Mouse (Mus musculus): ENCODE results near the gene Camkv. TPM values are rescaled to one million over a fixed set of nuclear protein-coding genes. Genes with fewer than 3 reads are reported as not detected.
A peak's percentile ranks its signal among the peaks of the same experiment; 100 is the strongest.

Camkv gene
- polyA plus RNA-seq, 1 experiment from 2014 or later = 0.54 TPM

- 58% methylated on average over 31 of the region's 31 CpGs for whole genome bisulfite sequencing (ENCODE audit: insufficient replicate concordance)
- Histone ChIP-seq H3K27me3 (replicated peaks) (peaks cover 18% of the 10 kb centered on the region), H3K27ac (0 out of 2 replicates have a peak overlapping the region, but pooled peaks have one; percentile 29), H3K4me3 (peak overlapping the region; percentile 43), H3K36me3 (no peaks in the 10 kb centered on the region), H3K9me3 (replicated peaks) (no peaks in the 10 kb centered on the region), H3K4me1 (peaks cover 40% of the 10 kb centered on the region), H3K4me2 (peak overlapping the region; percentile 74), H3K9ac (peak overlapping the region; percentile 49)
- ATAC-seq = no peak
Observed at GRCm38 (mm10) chr9:107906967-107907800, 28.3 kb upstream of the Camkv start.

- H3K27ac ChIP-seq = no peak overlapping the region
- peaks cover 40% of the 10 kb centered on the region for H3K4me1 ChIP-seq
- H3K9me3 ChIP-seq (replicated peaks) = no peaks in the 10 kb centered on the region
- ATAC-seq = no peak
- WGBS (ENCODE audit: insufficient replicate concordance) = 80% methylated on average over 14 of the region's 14 CpGs
- H3K9ac ChIP-seq = no peak overlapping the region
- H3K27me3 ChIP-seq (replicated peaks) = peaks cover 24% of the 10 kb centered on the region
- H3K4me2 ChIP-seq = no peak overlapping the region; the same call in 1 of the 2 replicates
- H3K4me3 ChIP-seq = no peak overlapping the region
- no peaks in the 10 kb centered on the region for H3K36me3 ChIP-seq
Observed at GRCm38 (mm10) chr9:107907801-107908120, 27.7 kb upstream of the Camkv start.

GRCm38 (mm10) chr9:107908410-107909158 is 26.9 kb upstream of the Camkv start:
- peak overlapping the region; percentile 30 for H3K4me2 ChIP-seq
- H3K4me1 ChIP-seq = peaks cover 40% of the 10 kb centered on the region
- H3K9me3 ChIP-seq (replicated peaks) = no peaks in the 10 kb centered on the region
- H3K27ac ChIP-seq = no peak overlapping the region
- H3K9ac ChIP-seq = no peak overlapping the region
- 33% methylated on average over 18 of the region's 18 CpGs for WGBS (ENCODE audit: insufficient replicate concordance)
- no peak for ATAC-seq
- no peaks in the 10 kb centered on the region for H3K36me3 ChIP-seq
- H3K27me3 ChIP-seq (replicated peaks) = peaks cover 32% of the 10 kb centered on the region
- H3K4me3 ChIP-seq = no peak overlapping the region

GRCm38 (mm10) chr9:107910025-107910769 is 25.3 kb upstream of the Camkv start:
- H3K27me3 ChIP-seq (replicated peaks) = peaks cover 45% of the 10 kb centered on the region
- H3K4me1 ChIP-seq = peaks cover 36% of the 10 kb centered on the region
- no peak overlapping the region for H3K27ac ChIP-seq
- H3K9me3 ChIP-seq (replicated peaks) = no peaks in the 10 kb centered on the region
- no peak for ATAC-seq
- no peaks in the 10 kb centered on the region for H3K36me3 ChIP-seq
- no peak overlapping the region for H3K4me2 ChIP-seq
- WGBS (ENCODE audit: insufficient replicate concordance) = 75% methylated on average over 15 of the region's 15 CpGs
- no peak overlapping the region for H3K9ac ChIP-seq
- H3K4me3 ChIP-seq = no peak overlapping the region

- Histone ChIP-seq H3K9me3 (replicated peaks) (no peaks in the 10 kb centered on the region), H3K27me3 (replicated peaks) (peaks cover 80% of the 10 kb centered on the region), H3K4me1 (no peaks in the 10 kb centered on the region; the same call in 1 of the 2 replicates), H3K36me3 (no peaks in the 10 kb centered on the region), H3K27ac (no peak overlapping the region), H3K4me2 (no peak overlapping the region), H3K4me3 (no peak overlapping the region), H3K9ac (no peak overlapping the region)
- no peak for ATAC-seq
- 69% methylated on average over 16 of the region's 16 CpGs for WGBS (ENCODE audit: insufficient replicate concordance)
Observed at GRCm38 (mm10) chr9:107914764-107915420, 20.6 kb upstream of the Camkv start.

- H3K9me3 ChIP-seq (replicated peaks) = no peaks in the 10 kb centered on the region
- no peak for ATAC-seq
- H3K27ac ChIP-seq = no peak overlapping the region
- peaks cover 68% of the 10 kb centered on the region for H3K27me3 ChIP-seq (replicated peaks)
- H3K9ac ChIP-seq = no peak overlapping the region
- WGBS (ENCODE audit: insufficient replicate concordance) = 39% methylated on average over 13 of the region's 13 CpGs
- no peaks in the 10 kb centered on the region for H3K36me3 ChIP-seq
- H3K4me1 ChIP-seq = no peaks in the 10 kb centered on the region
- no peak overlapping the region for H3K4me2 ChIP-seq
- H3K4me3 ChIP-seq = no peak overlapping the region
Observed at GRCm38 (mm10) chr9:107917895-107918608, 17.4 kb upstream of the Camkv start.

GRCm38 (mm10) chr9:107918884-107919283 is 16.6 kb upstream of the Camkv start:
- Histone ChIP-seq H3K4me2 (no peak overlapping the region), H3K36me3 (no peaks in the 10 kb centered on the region), H3K9me3 (replicated peaks) (no peaks in the 10 kb centered on the region), H3K27me3 (replicated peaks) (peaks cover 70% of the 10 kb centered on the region), H3K9ac (no peak overlapping the region), H3K4me3 (no peak overlapping the region), H3K27ac (no peak overlapping the region), H3K4me1 (peaks cover 3% of the 10 kb centered on the region; the same call in 1 of the 2 replicates)
- ATAC-seq = no peak
- WGBS (ENCODE audit: insufficient replicate concordance) = 55% methylated on average over 6 of the region's 6 CpGs

- Histone ChIP-seq H3K4me2 (no peak overlapping the region), H3K27me3 (replicated peaks) (peaks cover 70% of the 10 kb centered on the region), H3K9me3 (replicated peaks) (no peaks in the 10 kb centered on the region), H3K27ac (no peak overlapping the region), H3K4me3 (no peak overlapping the region), H3K9ac (no peak overlapping the region), H3K4me1 (peaks cover 3% of the 10 kb centered on the region; the same call in 1 of the 2 replicates), H3K36me3 (no peaks in the 10 kb centered on the region)
- no peak for ATAC-seq
- WGBS (ENCODE audit: insufficient replicate concordance) = 64% methylated on average over 5 of the region's 5 CpGs
Observed at GRCm38 (mm10) chr9:107919441-107919840, 16.0 kb upstream of the Camkv start.

- ATAC-seq = no peak
- whole genome bisulfite sequencing (ENCODE audit: insufficient replicate concordance) = 24% methylated on average over 7 of the region's 7 CpGs
- H3K27me3 ChIP-seq (replicated peaks) = peaks cover 55% of the 10 kb centered on the region
Observed at GRCm38 (mm10) chr9:107923021-107923420, 12.5 kb upstream of the Camkv start.

GRCm38 (mm10) chr9:107923956-107924355 is 11.5 kb upstream of the Camkv start:
- Histone ChIP-seq H3K27ac (no peak overlapping the region), H3K9ac (no peak overlapping the region), H3K4me2 (no peak overlapping the region), H3K4me3 (no peak overlapping the region), H3K36me3 (no peaks in the 10 kb centered on the region), H3K4me1 (peaks cover 11% of the 10 kb centered on the region; the same call in 1 of the 2 replicates), H3K9me3 (replicated peaks) (no peaks in the 10 kb centered on the region), H3K27me3 (replicated peaks) (peaks cover 53% of the 10 kb centered on the region)
- peak; percentile 15; the same call in 1 of the 2 replicates for ATAC-seq
- 39% methylated on average over 6 of the region's 6 CpGs for WGBS (ENCODE audit: insufficient replicate concordance)

More at GRCm38 (mm10) chr9:107923021-107923420, 12.5 kb upstream of the Camkv start:
- Histone ChIP-seq H3K9me3 (replicated peaks) (no peaks in the 10 kb centered on the region), H3K36me3 (no peaks in the 10 kb centered on the region), H3K4me1 (peaks cover 7% of the 10 kb centered on the region; the same call in 1 of the 2 replicates), H3K27ac (no peak overlapping the region), H3K4me2 (no peak overlapping the region), H3K4me3 (no peak overlapping the region), H3K9ac (no peak overlapping the region)

GRCm38 (mm10) chr9:107925251-107925650 is 10.2 kb upstream of the Camkv start:
- peaks cover 49% of the 10 kb centered on the region for H3K27me3 ChIP-seq (replicated peaks)
- H3K4me1 ChIP-seq = peaks cover 11% of the 10 kb centered on the region; the same call in 1 of the 2 replicates
- no peaks in the 10 kb centered on the region for H3K36me3 ChIP-seq
- H3K9me3 ChIP-seq (replicated peaks) = no peaks in the 10 kb centered on the region
- no peak overlapping the region for H3K27ac ChIP-seq
- no peak for ATAC-seq
- H3K4me2 ChIP-seq = no peak overlapping the region
- no peak overlapping the region for H3K4me3 ChIP-seq
- H3K9ac ChIP-seq = no peak overlapping the region
- 34% methylated on average over 3 of the region's 3 CpGs for WGBS (ENCODE audit: insufficient replicate concordance)
